Mouse (Mus musculus) cerebellum, postnatal 25 days (tissue): ENCODE results near the gene Trim10.

ENCODE experiments used
- DNase-seq, 2 experiments: peaks; one replicate each; pipeline ENCODE4 v3.0.0; 2021; ENCODE audit warnings: mixed read lengths in 2 of 2

Trim10 gene

DNA sequence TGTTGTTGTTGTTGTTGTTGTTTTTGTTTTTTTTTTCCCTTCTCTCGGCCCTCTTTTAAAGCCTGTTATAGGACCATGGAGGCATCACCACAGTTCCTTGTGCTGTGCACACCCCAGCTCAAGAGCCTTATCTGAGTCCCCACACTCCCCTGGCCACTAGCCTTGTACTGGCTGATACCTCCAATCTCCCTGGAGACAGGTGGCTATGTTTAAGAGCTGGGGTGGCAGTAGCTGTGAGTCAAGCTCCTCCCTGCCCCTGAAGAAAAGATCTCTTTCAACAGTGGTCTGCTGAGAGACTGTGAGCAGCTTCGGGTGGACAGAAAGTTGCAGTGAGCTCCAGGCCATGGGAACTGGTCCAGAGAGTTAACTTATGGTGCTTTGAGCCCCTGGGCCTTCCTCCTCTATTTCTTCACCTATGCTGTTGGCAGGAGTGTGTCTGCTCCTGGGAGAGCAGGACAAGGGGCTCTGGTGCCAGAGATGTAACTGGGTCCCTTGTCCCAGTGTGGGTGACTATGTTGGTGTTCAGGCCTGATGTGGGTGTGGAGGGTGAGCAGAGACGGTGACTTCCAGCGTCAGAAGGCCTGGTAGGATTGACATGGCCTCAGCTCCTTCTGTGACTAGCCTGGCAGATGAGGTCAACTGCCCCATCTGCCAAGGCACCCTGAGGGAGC, at the start of gene Trim10:
Gene Trim10 (plus strand): TSS at position 291 of the 671 bp plus-strand sequence.
- DNase-seq: no peak

DNA sequence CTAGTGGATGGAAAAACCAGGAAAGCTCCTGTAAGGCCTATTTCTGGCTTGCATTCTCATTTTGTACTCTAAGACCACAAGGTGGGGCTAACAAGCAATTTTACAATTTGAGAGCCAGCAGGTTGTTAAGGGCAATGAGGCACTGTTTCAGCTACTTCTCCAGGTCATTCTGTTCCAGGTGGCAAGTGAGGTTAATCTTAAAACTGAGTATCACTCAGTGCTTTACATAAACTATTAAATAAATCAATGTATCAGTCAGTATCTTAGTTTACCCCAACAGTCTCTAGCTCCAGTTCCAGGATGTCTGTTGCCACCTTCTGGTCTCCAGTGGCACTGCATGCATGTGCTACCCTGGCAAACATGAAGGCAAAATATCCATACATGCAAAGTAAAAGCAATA, 45.4 kb upstream of the Trim10 start:
- peak; percentile 58 to 72 for DNase-seq

DNA sequence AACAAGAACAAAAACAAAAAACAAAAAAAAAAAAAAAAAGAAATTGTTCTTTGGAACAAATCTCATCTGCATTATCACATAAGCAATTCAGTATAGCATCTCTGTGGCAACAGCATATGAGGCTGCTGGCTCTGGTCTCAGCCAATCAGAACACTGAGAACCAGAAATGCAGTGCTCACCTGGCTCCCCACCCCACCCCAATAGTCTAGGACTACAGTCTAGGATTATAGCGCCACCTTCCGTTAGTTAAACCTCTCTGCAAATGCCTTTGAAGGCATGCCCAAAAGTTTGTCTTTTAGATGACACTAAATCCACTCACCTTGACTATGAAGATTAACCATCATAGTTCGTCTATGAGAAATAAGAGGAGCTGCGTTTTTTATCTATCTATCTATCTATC, 43.8 kb upstream of the Trim10 start:
- DNase-seq: peak; percentile 19 to 50

DNA sequence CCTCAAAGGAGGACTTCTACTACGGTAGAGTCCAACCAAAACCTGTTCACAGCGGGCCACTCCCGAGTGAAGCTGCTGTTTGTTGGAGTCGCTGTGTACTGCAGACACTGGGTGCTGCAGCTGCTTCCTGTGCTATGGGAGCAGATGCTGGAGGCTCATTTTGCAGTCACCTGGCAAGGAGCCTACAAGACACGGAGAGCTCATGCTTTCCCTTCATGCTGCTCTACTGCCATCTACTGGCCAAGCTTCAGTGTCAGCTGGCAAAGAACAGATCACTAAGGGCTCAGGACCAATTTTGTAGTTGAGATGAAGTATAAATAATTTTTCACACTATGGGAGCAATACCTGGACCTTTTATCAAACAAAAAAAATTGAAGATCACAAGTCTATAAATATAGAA, 43.4 kb upstream of the Trim10 start:
- peak; percentile 81 to 91 for DNase-seq

DNA sequence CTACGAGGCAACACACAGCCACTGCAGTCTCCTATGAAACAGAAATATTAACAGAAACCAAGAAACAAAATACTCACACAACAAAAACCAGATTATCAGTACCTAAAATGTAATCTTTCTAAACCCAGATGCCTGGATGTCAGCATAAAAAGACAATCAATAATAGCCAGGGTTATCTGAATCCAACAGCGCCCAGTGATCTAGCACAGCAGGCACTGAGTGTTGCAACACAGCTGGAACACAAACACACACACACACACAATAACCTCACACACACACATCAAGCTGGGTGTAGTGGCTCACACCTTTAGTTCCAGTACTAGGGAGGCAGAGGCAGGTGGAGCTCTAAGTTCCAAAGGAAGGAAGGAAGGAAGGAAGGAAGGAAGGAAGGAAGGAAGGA, 40.9 kb upstream of the Trim10 start:
- DNase-seq: no peak

DNA sequence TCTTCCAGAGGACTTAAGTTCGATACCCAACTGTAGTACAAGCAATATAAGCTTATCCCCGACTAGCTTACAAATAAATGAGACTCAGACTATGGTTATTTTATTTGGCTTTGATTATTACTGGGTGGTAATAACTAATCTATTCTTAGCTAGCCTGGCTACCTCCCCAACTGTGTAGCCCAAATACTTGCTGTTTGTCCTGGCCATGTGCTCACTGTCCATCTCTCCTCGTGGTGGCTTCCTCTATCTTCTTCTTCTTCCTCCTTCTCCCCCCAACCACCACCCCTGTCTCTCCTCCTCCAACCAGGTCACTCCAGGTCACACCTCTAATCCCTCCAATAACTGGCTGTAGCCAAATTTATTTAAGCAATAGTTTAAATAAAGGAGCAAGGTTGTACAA, 38.9 kb upstream of the Trim10 start:
- DNase-seq: no peak

DNA sequence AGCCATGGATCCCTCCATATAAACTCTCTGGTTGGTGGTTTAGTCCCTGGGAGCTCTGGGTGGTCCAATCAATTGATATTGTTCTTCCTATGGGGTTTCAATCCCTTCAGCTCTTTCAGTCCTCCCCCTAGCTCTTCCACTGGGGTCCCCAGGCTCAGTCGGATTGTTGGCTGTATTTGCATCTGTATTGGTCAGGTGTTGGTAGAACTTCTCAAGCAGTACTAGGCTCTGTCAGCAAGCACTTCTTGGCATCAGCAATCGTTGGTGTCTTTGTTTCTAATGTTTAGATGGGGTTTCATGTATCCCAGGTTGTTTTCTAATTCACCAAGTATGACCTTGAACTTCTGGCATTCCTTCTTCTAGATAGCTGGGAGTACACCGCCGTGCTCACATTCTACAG, 36.7 kb upstream of the Trim10 start:
- DNase-seq: no peak

DNA sequence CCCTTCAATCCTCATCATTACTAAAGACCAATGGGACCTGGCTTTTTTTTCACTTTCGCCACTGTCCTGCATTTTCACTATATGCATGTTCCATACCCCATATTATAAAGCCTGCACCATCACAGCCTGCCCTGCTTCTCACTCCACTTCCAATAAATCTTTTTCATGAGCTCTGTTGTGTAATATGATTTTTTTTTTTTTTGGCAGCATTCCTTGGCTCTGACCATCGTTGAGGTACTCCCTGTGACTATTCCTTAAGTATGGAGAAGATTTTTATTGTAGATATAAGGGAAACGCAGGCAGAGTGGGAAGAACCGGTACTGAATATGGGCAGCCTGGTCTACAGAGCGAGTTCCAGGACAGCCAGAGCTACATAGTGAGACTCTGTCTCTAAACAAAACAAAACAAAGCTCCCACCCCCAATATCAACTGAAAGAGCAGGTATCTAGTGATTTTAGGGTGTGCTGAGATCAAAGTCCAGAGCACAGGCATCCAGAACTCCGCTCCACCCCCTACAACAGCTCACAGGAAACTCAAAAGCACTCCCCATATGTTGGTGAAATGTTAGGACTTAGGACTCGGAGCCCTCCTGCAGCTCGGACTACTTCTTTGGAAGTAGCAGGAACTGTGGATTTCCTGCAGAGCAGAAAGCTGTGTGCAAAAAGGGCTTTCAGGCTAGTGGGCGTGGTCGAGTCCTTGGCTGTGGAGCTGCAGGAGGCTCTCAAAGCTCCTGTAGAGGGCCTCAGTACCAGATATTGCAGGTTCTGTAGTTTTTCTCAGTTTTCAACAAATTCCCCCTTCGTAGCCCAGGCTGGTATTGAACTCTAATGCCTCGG, 33.6 kb upstream of the Trim10 start:
- peak; percentile 30 to 65 for DNase-seq

DNA sequence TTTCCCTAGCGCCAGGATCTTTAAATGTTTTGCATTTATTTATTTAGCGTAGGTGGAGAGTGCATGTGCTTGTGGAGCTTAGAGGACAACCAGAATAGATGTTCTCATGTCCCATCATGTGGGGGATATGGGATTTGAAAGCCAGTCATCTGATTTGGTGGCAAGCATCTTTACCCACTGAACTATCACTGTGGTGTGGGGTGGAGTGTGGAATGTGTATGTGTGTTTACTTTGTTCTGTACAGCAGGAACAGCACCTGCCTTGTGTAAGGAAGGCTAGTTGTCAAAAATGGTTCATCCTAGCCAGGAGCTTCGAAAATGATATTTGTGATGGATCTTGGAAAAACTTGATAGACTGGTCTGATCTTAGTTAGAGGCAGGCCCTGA, 33.0 kb upstream of the Trim10 start:
- no peak for DNase-seq

DNA sequence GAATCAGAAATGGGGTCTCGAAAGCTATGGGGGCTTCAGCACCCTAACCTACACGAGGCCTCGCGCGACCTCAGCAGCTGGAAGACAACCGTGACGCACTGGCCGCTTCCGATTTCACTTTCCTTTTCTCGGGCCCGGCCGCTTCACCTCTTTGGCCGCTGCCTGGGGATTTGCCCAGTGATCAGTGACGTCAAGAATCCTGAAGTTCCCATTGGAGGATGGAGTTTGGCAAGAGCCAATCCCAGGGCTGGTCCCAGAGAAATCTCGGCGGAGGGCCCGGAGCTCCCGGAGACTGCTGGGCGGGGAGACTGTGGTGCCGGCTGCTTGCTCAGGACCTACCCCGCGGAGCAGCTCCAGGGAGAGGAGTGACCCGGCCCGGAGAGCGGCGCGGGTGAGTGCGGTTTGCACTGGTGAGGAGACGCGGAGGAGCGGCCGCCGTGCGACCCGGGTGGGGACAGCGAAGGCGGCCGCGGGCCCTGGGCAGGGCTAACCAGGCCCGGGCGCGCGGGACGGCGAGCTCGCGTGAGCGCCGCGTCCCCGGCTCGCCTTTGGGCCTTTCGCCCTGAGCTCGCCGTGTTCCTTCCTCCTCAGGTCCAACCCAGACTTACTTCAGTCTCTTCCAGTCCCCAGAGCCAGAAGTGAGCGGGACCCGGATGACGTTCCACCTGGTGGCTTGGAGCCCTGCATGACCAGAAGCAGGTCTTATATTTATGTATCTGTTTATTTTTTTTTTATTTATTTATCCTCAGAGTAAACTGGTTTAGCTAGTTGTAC, 32.3 kb upstream of the Trim10 start, which contains the start of gene Trim26:
Gene Trim26 (plus strand): TSS at position 261 of the 774 bp plus-strand sequence.
- peak; percentile 97 to 98 for DNase-seq

DNA sequence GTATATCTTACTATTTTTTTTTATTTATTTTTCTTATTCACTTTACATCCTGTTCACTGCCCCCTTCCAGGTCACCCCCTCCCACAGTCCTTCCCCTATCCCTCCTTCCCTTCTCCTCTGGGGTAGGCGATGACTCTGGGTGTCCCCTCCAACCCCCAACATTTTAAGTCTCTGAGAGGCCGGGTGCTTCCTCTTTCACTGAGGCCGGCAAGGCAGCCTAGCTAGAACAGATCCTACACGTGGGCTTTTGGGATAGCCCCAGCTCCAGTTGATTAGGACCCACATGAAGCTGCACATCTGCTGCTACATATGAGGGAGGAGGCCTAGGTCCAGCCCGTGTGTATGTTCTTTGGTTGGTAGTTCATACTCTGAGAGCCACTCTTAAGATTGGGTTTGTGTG, 30.4 kb upstream of the Trim10 start:
- DNase-seq: no peak

DNA sequence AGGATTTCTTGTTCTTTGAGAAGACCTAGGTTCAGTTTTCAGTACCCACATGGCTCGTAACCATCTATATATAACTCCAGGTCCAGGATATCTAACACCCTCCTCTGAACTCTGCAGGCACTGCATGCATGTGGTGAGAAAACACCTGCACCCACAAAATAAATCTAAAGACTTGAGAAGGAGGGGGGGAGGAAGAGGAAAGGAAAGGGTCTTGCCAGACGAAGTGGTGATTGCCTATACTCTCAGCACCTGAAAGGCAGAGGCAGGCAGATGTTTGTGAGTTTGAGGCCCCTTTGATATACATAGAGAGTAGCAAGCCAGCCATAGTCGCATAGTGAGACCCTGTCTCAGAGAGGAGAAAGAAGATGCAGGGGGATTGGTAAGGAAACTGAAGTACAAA, 29.4 kb upstream of the Trim10 start:
- no peak for DNase-seq

DNA sequence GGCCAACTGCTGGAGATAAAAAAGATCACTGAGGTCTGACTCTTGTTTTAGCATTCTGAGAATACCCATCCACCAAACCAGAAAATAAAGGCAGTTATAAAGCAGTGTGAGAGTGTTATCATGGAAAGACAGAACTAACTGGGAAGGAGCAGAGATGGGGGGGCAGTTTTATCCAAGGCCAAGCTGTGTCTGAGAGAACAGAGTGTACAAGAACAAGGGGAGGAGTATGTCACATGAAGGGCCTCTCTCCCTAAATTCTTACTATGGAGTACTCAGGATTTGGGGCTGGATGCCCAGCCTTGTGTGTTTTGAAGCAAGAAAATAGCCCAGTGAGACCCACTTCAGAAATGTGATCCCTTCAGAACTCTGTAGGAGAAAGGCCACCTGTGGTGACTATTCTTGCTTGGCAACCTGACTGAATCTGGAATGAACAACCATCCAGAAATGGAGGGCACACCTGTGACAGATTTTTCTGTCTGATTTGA, 28.4 kb upstream of the Trim10 start:
- no peak for DNase-seq

DNA sequence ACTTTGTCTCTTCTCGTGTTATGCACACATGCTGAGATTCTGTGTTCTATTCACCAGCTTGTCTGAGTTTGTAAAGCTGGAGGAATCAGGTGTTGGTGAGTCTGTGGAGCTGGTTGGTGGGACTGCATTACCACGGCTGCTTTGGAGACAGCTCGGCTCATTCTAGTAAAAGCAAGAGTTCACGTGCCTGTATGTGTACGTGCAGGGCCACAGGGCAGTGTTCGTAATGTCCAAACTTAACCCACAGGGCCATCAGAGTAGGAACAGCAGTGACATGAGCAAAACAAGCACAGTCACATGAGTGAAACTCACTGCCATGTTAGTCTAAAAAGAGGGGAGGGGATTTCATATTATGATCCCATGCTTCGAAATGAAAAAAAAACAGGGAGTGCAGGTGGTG, 25.7 kb upstream of the Trim10 start:
- no peak for DNase-seq

DNA sequence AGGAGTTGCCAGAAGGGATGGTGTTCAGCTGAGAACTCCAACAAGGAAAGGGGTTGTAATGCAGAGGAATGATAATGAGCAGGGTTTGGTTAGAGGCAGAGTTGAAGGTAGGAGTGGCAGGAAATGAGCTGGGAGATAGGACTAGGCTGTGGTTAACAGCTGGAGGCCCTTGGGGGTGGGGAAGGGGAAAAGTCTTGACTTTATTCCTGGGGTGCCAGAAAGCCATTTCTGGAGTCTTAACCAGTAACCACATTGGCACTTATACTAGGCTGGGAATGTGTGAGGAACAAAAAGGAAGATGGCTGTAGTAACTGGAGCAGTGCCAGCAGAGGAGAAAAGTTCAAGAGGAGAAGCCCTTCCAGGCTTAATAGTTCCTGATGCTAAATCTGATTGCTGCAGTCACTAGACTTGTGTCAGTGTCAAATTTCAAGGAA, 25.1 kb upstream of the Trim10 start:
- DNase-seq: no peak

DNA sequence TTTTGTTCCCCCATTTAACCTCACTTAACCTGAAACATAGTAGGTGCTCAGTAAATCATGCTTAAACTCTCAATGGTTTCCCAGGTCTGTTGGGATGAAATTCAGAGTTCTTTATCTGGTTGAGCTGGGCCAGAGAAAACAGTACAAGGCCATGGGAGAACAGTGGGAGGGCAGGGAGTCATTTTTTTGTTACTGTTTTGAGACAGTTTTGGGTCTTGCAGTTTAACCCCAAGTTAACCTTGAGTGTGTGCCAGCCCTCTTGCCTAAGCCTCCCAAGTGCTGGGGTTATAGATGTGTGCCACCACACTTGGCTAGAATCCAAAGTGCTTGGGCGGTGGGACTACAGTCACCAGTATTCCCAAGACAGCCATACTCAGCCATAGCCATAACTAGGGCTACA, 24.6 kb upstream of the Trim10 start:
- no peak for DNase-seq

DNA sequence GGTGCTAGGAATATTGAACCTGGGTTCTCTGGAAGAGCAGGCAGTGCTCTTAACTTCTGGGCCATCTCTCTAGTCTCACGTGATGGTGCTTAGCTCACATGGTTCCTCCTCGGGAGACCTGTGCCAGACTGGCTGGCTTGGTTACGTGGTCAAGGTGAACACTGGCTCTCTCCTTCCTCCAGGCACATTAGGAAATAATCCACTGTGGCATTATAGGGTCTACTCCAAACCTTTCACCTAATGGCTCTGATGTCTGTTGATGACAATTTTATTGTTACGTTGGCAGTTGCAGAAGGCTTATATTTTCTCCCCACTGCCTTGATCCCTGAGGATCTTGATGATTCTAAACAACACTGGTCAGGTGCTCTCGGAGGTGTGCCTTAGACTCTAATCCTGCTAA, 20.5 kb upstream of the Trim10 start:
- DNase-seq: no peak

DNA sequence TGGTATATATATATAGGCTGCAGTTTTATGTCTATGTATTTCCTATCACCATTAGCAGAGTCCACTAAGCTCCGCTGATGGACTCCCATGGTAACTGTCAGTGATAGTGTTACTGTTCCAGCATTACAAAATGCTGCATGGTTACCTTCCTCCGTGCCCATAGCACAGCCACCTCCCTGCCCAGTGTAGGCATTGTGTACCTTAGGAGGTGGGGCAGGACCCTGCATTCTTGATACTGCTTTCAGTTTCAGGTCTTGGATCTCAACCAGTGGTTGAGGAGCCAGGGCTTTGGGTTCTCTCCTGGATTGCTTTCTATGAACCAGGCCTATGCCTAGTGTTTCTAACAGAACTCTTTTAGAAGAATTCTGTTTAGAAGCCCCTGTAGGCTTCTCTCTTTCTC, 19.4 kb upstream of the Trim10 start:
- DNase-seq: no peak

DNA sequence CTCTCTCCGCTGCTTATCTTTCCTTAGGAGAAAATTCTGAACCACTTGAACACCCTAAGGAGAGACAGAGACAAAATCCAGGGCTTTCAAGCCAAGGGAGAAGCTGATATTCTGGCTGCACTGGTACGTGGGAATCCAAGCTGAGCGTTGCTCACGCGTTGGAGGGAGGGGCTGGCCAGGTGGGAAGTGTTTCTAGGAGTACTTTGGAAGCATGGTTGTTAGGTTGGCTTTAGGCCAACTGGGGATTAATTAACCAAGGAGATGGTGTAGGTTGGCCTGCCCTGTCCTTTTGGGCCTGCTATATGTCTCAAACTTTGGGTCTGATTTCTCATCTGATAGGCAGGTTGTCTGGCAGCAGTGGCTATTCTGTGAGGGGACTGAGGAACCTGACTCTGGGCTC, 18.2 kb upstream of the Trim10 start:
- no peak for DNase-seq

DNA sequence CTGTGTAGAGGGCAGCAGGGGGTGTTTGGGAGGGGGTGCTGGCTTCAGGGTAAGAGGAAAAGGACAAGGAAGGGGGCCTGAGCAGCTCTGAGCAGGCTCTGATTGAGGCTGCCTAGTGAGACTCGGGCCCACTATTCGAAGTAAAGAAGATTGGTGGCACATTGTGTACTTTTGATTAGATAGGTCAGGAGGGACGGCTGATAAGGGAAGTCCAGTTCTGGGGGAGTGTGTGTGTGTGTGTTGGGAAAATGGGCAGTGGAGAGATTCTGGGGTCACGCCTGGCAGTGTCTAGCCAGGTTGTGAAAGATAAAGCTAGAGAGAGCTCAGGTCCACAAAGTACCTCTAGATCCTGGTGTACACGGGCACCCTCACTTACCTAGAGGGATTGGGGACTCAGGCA, 17.7 kb upstream of the Trim10 start:
- no peak for DNase-seq

DNA sequence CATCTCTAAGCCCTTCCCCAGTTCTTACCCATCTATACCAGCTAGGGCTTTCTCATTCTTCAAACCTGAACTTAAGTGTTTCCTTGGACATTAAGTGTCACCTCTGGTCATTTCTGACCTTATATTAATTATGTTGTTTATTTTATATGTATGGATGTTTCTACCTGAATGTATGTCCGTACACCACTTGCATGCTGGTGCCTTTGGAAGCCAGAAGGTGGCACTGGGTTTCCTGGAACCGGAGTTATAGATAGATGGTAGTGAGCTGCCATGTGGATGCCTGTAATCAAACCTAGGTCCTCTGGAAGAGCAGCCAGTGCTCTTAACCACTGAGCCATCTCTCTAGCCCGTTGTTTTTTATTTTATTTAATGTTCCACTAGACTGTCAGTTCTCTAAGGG, 13.9 kb upstream of the Trim10 start:
- DNase-seq: no peak

DNA sequence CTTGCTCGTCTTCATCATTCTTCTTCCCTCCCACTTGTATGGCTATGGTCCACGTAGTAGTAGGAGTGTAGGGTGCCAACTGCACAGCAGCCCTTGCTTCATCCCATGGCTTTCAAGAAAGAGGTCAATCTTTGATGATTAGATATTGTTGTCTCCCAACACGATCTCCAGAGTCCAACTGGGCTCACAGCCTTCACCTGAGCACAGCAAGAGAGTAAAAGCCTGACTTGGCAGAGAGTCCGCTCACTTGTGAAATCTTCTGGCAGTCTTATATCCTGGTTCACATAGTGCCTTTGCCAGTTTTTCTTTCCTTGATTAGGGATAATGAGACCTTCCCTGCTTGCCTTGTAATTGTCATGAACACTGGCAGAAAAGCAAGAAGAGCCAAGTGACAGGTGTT, 13.1 kb upstream of the Trim10 start:
- no peak for DNase-seq

DNA sequence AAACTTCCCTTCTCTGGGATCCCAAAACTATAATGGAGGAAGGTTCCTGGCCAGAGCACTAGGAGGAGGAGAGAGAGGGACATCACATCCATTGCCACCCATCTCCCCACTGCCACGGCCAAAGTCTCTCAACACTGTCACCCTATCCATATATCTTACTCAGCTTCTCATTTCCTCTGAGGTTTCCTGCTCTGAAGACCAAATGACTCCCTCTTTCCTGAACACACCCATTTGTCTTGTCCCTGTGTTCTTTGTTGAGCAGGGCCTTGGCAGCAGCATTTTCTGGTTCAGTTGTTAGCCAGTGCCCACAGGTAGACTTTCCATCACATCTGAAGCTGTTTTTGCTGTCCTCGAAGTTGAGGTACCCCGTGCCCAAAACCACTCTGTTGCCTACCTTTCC, 11.2 kb upstream of the Trim10 start:
- DNase-seq: no peak

DNA sequence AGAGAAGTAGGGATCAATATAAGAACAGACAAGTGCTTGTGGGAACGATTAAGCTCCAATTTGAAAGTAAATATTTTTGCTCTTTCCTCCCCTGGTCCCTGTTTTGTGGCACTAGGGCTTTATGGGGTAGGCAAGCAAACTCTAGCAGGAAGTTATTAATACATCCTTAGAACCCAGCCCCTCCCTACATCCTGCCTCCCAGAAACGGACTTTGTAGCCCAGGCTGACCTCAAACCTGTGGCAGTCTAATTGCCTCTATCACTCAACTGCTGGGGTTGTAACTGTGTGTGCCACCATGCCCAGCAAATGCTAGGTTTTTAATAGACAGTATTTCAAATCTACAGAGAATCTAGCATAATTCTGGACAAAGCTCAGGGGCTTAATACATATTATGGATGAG, 7.7 kb upstream of the Trim10 start:
- DNase-seq: no peak
